Mouse (Mus musculus): ENCODE measurements around the gene Med20.
A peak's percentile ranks its signal among the peaks of the same experiment; 100 is the strongest.
"Not testable (repeated sequence)": the region's sequence is repeated elsewhere in the genome, so short reads cannot be mapped to it uniquely, and the experiment has no call there.

The Med20 gene

DNA sequence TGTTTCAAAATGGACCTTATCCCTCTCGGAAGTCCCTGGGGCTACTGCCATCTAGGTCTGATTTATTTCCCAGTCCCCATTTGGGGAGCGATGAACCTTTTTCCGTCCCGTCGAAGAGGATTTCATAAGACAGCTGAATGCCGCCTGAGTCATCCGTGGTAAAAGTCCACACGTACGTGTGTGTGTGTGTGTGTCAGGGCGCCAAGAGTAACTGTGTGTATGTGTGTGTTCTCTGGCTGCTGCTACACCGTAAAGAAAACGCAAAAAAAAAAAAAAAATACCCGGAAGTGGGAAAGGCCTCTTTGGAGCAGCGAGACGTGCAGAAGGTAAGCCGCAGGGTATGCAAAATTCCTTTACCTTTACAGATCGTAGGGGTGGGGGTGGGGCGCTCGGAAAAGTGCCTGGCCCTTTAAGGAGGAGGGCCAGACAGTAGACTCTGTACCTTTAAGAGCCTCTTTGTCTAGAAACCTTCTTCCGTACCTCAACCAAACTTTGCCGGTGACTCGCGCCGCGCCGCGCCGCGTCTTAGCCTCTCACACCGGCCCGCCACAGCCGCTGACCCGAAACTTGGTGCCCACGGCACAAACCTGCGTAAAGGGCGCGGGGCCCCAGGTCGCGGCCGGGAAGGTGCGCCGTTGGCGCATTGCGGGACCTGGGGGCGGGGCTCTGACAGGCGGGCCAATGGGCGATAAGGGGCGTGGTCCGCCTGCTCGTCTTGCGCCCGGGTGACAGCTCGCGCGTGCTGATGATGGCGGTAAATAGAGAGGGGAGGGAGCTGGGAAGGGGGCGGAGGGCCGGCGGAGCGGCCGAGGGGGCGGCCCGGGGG lies 17.7 kb downstream of the Med20 start:
- peak; percentile 95 to 96 for DNase-seq

DNA sequence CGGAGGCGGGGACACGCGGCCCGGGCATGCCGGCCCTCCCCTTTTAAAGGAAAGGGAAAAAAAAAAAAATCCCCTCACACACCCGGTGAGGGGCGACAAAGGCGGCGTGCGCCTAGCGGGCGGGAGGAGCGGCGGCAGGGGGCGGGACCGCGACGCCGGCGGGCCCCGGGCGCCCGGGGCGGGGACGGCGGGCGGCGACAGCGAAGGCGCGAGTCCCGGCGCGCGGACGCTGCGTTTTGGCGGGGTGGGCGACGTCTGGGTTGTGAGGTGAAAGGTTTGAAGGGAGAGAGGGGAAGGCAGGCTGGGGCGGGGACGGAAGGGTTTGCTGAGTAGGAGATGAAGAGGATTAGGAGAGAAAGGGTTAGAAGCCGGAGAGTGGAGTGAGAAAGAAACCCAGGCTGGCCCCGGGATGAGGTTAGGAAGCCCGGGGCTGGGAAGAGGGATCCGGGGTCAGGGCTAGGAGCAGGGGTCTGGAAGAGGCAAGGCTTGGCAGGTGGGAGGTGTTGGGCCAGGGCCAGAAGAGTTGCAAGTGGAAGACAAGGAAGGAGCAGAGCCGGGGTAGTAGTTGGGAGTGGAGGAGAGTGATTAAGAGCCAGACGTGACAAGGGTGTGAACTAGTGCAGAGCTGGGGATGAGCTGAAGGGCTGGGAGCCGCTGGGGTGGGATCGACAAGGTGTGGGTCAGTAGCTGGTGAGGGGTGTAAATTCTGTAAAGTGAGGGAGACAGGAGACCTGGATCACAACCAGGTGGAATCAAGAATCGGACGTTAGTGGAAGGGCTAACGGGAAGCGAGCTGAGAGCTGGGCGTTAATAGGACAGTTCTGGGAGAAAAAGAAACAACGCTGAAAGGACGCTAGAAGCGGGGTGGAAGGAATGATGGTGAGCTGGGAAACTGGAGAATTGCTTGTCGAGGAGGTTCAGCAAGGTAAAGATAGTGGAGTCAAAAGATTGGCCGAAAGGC lies 18.6 kb downstream of the Med20 start:
- DNase-seq = no peak

DNA sequence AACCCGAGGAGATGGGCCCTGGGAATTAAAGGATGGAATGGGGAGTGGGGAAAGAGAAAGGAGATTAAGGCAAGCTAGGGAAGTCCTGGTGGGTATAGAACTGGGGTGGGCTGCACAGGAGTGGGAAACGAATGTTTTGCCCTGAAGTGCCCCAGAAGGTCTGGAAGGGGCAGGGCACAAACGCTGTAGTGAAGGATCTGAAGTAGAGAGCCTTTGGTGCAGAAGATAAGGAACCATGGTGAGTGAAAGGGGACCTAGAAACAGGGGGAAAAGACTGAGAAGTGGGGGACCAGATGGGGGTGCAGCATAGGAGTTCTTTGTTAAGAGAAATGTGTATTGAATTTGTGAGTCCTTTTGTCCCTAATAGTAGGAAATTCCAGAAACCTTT lies 19.3 kb downstream of the Med20 start, which contains the start of gene Usp49:
Gene Usp49, plus strand, starts transcription at position 13 of the 388 bp plus-strand sequence.
- DNase-seq = no peak

DNA sequence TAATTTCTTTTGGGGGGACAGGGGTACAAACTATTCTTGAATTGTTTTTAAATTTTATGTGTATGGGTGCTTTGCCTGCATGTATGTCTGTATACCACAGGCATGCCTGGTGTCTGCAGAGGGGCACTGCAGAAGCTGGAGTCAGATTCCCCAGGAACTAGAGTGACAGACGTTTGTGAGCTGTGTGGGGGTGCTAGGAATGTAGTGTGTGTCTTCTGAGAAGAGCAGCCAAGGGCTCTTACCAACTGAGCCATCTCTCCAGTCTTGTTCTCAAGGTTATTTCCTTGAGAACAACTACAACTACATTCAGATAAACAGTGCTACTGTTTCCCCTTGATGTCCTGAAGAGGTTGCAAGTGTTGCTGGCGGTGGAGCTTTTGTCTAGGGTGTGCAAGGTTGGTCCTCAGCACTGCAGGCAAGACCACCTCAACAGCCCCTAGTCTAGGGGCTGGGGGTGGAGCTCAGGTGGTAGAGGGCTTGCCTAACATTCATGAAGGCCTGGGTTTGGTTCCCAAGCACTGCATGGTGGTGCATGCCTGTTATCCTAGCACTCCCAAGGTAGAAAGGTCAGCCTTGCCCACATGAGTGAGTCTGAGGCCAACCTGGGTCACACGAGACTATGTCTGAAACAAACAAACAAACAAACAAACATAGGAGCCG lies 20.9 kb downstream of the Med20 start:
- no peak for DNase-seq

DNA sequence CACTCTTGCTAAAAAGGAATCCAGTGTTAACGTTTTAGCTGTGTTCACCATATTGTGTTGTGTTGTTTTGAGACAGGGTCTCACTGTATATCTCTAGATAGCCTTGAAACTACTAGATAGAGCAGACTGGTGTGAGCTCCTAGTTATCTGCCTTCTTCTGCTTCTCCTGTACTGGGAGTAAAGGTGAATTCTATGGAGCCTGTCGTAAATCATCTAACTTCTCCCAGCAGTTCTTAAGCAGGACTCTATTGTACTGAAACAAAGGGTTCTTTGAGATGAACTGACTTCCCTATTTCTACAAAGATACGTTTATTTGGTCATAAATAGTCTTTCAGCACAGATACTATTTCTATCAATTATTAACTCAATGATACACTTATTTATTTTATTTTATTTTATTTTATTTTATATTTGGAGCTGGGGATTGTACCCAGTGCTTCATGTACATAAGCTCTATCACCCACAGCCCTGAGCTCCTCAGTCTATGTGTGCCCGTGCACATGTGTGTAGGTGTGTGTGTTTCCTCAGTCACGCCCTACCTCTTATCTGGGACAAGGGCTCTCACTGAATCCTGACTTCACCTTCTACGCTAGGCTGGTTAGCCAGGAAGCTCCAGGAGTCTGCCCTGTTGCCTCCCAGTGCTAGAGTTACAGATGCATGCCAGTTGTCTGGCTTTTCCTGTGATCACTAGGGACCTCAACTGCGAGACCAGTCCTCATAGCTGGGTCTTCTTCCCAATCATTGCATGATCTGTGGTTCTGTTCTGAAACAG lies 22.8 kb downstream of the Med20 start:
- no peak for DNase-seq

DNA sequence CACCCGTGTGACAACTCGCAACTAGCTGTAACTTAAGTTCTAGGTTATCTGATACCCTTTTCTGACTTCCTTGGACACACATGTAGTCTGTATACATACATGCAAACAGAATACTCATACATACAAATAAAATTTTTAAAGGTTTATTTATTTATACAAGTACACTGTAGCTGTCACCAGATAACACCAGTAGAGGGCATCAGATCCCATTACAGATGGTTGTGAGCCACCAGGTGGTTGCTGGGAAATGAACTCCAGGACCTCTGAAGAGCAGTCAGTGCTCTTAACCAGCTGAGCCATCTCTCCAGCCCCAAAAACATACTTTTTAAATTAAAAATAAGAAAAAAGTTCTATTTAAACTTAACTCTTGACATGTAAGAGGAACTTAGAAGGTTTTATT lies 31.6 kb downstream of the Med20 start:
- DNase-seq = no peak

DNA sequence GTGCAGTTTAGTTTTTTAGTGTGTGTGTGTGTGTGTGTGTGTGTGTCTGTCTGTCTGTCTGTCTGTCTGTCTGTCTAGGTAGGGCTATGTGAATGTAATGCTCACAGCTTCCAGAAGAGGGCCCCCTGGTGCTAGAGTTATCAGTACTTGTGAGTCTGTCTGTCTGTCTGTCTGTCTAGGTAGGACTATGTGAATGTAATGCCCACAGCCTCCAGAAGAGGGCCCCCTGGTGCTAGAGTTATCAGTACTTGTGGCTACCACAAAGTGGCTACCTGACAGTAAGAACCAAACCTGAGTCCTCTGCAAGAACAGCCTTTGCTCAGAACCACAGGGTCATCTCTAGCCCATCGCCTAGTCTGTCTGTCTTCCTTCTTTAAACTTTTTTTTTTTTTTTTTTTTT lies 35.3 kb downstream of the Med20 start:
- peak; percentile 56 to 59 for DNase-seq

DNA sequence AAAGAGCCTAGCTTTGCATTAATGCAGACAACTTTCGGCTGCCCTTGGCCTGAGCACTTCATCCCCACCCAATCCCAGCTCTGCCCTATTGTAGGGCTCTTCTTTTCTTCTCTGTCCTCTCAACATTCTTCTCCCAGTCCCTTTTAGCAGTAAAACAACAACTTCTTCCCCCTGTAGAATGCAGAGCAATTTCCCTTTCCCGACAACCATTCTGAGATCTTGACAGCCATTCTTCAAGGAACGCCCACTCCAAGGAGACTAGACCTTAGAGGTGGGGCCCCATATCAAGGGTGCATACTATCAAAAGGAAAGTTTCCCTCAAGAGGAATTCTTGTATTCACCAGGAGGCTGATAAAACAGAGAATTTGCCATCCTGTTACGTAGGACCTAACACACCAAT lies 37.6 kb downstream of the Med20 start:
- DNase-seq = no peak

DNA sequence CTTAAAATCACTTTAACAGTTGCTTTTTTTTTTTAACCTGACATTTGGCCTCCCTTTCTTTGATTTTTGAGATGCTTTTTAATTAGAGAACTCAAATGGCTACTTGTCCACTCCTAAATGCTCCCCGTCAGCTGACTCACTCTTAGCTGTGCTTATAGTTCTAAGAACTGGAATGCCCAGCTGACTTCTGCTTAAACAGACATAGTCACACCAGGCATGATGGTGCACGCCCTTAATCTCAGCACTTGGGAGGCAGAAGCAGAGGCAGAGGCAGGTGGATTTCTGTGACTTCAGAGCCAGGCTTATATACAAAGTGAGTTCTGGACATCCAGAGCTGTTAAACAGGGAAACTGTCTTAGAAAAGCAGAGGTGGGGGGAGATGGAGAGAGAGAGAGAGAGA lies 40.6 kb downstream of the Med20 start:
- DNase-seq = no peak

DNA sequence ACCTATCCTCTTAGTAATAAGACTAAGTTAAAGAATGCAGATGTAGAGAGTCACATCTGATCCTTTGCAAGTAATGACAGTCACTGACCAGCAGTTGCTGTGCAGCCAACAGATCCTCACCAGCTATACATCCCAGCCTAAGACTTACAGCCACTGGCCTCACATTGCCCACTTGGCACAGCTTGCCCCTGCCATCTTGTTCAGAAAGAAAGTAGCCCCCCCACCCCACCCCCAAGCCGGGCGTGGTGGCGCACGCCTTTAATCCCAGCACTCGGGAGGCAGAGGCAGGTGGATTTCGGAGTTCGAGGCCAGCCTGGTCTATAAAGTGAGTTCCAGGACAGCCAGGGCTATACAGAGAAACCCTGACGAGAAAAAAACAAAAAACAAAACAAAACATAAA lies 43.0 kb downstream of the Med20 start:
- DNase-seq = not testable (repeated sequence)

DNA sequence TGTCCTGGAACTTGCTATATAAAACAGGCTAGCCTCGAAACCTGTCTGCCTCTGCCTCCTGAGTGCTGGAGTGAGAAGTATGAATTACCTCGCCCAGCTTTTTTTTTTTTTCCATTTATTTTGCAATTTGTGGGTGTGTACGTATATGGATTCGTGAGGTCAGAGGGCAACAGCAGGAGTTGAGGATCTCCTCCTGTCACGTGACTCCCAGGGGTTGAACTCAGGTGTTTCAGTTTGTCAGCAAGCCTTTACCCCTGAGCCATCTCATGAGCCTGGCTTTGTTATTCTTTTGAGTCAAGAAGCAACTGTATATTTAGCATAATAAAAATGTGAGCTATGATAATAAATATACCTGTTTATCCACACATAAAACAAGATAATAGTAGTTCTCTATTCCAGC lies 44.3 kb downstream of the Med20 start:
- no peak for DNase-seq

DNA sequence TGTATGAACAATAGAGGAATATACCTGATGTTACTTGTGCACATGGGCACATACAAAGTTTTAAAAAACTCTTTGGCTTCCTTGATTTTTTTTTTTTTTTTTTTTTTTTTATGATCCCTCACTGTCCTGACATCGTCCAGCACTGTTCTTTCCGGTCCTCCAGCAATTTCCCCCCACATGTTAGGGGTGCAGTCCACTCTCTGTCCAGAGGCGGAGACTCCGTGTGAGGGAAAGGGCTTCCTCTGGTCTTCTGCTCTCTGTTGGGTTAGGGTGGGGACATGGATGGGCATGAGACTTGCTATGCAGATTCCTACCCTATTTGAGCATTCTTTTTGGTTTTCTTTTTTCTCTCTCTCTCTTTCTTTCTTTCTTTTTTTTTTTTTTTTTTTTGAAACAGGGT lies 46.5 kb downstream of the Med20 start:
- no peak for DNase-seq

DNA sequence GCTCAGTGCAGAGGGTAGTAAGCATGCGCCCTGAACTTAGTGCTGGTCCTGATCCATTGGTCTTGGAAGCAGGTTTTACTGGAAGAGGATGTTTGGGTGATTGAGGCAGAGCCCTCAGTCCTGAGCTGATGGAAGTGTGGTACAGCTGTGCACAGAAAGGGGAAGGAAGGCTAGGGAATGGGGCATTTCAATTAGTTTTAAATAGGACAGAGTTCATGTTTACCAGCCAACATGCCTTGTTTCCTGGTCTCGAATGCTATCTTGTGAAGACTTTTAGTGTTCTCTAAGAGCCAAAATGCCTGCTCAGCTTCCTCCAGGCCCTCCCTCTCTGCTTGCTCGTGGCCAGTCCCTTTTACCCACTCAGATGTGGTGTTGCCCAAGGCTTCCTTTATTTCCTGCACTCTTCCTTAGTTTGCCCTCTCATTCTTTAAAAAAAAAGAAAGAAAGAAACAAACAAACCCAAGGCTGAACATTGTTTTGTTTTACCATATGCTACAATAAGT lies 47.4 kb downstream of the Med20 start:
- DNase-seq = no peak

DNA sequence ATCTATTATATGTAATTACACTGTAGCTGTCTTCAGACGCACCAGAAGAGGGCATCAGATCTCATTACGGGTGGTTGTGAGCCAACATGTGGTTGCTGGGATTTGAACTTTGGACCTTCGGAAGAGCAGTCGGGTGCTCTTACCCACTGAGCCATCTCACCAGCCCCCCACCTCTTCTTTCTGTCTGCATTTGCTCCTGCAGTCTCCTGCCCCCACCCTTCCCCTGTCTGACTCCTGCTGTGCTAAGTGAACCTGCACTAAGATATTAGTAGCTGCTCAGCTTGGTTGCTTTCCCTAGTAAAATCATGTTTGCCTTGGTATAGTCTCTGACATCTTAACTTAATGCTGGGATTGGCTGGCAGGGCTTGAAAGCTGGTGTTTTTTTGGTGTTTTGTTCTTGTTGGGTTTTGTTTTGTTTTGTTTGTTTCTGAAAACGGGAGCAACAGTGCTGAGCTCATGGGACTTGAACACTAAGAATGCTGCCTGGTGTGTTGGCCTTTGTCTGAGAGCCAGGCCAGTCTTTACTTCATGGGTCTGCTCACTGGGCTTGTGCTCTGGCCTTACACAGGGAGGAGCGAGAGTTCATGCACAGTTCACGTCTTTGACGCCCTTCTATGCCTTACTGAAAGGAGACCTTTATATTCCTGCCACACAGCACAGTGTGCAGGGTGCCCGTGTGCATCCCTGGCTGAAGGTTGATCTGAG lies 51.8 kb downstream of the Med20 start:
- no peak for DNase-seq

DNA sequence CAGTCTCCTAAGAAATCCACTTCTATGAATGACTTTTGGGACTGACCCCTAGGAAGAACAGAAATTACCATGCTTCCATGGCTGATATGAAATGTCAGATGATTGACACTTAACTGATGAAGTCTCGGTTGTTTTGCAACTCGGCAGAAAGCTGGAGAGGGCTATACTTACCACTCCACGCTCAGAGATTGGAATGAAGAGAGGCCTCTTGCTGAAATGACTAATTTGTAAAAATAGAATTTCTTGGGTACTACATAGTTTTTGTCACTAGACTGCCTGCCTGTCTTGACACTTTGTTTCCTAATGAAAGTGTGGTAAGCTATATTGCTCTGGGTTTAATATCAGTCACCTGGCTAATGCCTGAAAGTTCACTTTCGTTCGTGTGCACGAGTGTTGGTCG lies 53.1 kb downstream of the Med20 start:
- no peak for DNase-seq

DNA sequence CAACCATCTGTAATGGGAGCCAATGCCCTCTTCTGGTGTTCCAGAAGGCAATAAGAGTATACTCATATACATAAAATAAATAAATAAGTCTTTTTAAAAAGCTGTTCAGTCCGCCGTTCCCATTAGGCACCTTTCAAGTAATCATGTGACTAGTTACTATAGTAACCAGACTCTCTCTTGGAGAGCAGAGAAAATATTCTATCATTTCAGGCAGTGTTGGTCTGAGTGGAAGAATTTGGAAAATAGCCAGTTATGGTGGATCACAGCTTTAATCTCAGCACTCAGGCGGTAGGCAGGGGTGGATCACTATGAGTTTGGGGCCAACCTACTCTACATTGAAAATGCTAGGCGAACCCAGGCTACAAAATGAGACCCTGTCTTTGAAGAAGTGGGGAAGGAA lies 57.8 kb downstream of the Med20 start:
- no peak for DNase-seq

DNA sequence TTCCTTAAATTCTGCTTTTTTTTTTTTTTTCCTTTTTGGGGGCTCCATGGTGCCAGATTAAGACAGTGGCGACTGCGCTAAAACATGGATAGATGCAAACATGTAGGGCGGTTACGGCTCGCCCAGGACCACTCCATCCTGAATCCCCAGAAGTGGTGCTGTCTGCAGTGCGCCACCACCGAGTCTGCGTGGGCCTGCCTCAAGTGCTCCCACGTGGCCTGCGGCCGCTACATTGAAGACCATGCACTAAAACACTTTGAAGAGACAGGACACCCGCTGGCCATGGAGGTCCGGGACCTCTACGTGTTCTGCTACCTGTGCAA lies 60.6 kb downstream of the Med20 start:
- no peak for DNase-seq

DNA sequence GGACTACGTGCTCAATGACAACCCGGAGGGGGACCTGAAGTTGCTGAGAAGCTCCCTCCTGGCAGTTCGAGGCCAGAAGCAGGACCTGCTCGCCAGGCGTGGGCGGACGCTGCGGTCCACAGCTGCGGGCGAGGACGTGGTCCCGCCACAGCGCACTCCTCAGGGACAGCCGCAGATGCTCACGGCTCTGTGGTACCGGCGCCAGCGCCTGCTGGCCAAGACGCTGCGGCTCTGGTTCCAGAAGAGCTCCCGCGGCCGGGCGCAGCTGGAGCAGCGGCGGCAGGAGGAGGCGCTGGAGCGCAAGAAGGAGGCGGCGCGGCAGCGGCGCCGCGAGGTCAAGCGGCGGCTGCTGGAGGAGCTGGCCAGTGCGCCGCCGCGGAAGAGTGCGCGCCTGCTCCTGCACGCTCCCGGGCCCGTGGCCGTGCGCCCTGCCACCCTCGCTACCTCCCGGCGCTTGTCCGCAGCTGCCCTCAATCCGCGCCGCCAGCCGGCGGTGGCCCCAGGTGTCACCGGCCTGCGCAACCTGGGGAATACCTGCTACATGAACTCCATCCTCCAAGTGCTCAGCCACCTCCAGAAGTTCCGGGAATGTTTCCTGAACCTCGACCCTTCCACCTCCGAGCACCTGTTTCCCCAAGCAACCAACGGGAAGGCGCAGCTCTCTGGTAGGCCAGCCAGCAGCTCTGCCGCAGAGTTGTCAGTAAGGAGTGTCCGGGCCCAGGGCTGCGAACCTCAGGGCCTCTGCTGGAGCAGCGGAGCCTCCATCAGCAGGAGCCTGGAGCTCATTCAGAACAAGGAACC lies 61.1 kb downstream of the Med20 start:
- DNase-seq = peak in 1 of 2 experiments; percentile 9

Data from thymus, postnatal 36 days (tissue).